ENCODE assay signal across 8 mouse cellular contexts in the genomic region with DNA sequence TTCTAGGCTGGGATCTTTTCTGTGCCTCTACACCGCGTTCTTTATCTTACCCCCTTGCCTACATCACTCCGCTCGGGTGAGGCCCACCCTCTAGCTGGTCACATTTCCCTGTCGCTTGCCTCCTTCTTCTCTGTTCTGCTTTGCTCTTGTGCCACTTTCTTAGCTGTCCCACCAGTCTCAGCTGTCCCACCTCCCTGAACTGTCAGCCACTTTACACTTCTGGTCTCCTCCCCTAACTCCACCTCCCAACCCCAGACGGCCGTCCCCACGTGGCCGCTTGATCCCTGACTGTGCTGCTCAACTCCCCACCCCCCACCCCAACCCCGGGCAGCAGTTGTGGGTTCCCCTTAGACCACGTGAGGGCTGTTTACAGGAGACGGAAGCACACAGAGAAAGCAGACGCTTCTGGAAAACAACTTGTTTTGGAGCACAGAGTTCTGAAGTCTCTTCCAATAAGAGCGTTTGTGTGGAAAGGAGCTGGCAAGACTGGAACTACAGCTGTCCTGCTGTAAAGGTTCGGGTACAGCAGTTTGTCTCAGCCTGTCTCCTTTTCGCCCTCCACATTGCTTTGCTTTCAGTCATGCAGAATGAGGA. TPM values are rescaled to one million over a fixed set of nuclear protein-coding genes. Genes with fewer than 3 reads are reported as not detected.
DNase-seq lines count a peak whose midpoint lies in the region; ATAC-seq and TF ChIP-seq lines count a peak whose summit lies in the region.

Pnpla7 (plus strand) TSS at position 330 of the 594 bp plus-strand sequence.

- TF ChIP-seq CTCF in CH12.LX (conservative IDR thresholded peaks at IDR 0.05 in 1 of 2, IDR thresholded peaks at IDR 0.05 in 1 of 2; ENCODE audit: low read depth in 2 of 2, low read length in 2 of 2), result no peak

- no peak for TF ChIP-seq EP300 in CH12.LX (IDR thresholded peaks at IDR 0.05; ENCODE audit: low read length)

- H3K79me2 ChIP-seq in CH12.LX (replicated peaks; ENCODE audit: control insufficient read depth, extremely low read depth, insufficient read depth, poor library complexity, severe bottlenecking), result 0 out of 2 replicates have a peak, but pooled peaks cover 5% of the 10 kb centered on the region

- peaks cover 14 to 46% of the 10 kb centered on the region in 2 experiments for H3K36me3 ChIP-seq in CH12.LX (replicated peaks in 1 of 2; ENCODE audit: control insufficient read depth in 1 of 2, insufficient read depth in 1 of 2, low read length in 1 of 2)
- H3K36me3 ChIP-seq in forebrain, embryonic 11.5 days (ENCODE audit: control insufficient read depth, insufficient read depth, low read length), result peaks cover 2% of the 10 kb centered on the region; the same call in 1 of the 2 replicates
- H3K36me3 ChIP-seq in heart, embryonic 15.5 days, result peaks cover 17% of the 10 kb centered on the region; the same call in 1 of the 2 replicates
- peaks cover 33% of the 10 kb centered on the region for H3K36me3 ChIP-seq in liver, embryonic 13.5 days
- peaks cover 15% of the 10 kb centered on the region for H3K36me3 ChIP-seq in stomach, embryonic 15.5 days

- no peaks in the 10 kb centered on the region for H3K27me3 ChIP-seq in CH12.LX (replicated peaks)
- H3K27me3 ChIP-seq in forebrain, embryonic 11.5 days (ENCODE audit: control insufficient read depth, insufficient read depth, low read length), result no peaks in the 10 kb centered on the region
- H3K27me3 ChIP-seq in heart, embryonic 15.5 days, result no peaks in the 10 kb centered on the region
- H3K27me3 ChIP-seq in liver, embryonic 13.5 days, result no peaks in the 10 kb centered on the region
- H3K27me3 ChIP-seq in stomach, embryonic 15.5 days (replicated peaks), result no peaks in the 10 kb centered on the region

- H3K4me1 ChIP-seq in CH12.LX (ENCODE audit: control insufficient read depth in 1 of 2, insufficient read depth in 2 of 2), result peaks cover 6 to 33% of the 10 kb centered on the region in 2 experiments; a peak in 3 of 4 replicates
- H3K4me1 ChIP-seq in forebrain, embryonic 11.5 days (replicated peaks; ENCODE audit: control insufficient read depth, insufficient read depth, low read length), result peaks cover 6% of the 10 kb centered on the region; the same call in 1 of the 2 replicates
- H3K4me1 ChIP-seq in heart, embryonic 15.5 days (replicated peaks), result peaks cover 18% of the 10 kb centered on the region
- H3K4me1 ChIP-seq in liver, embryonic 13.5 days (replicated peaks), result peaks cover 43% of the 10 kb centered on the region
- peaks cover 9% of the 10 kb centered on the region for H3K4me1 ChIP-seq in stomach, embryonic 15.5 days

- in situ Hi-C loops in CH12.LX (cut with MboI; ENCODE audit: low pct_ligation_motif_present, low pct_unique_long_range_greater_than_20kb, low sequenced_read_pairs), result no loop called here

- peak within 1 kb of the TSS; percentile 51 for H3K9ac ChIP-seq in CH12.LX (ENCODE audit: insufficient read depth, low read depth)
- H3K9ac ChIP-seq in forebrain, embryonic 11.5 days (ENCODE audit: low read length), result peak within 1 kb of the TSS; percentile 74
- H3K9ac ChIP-seq in heart, embryonic 15.5 days, result peak within 1 kb of the TSS; percentile 83
- H3K9ac ChIP-seq in liver, embryonic 13.5 days, result peak within 1 kb of the TSS; percentile 89
- H3K9ac ChIP-seq in stomach, embryonic 15.5 days, result peak within 1 kb of the TSS; percentile 56

- TF ChIP-seq POLR2A in CH12.LX (IDR thresholded peaks at IDR 0.05; ENCODE audit: low read depth, low read length), result no peak; the same call in 1 of the 2 replicates

- no peaks in the 10 kb centered on the region for H3K9me3 ChIP-seq in CH12.LX (replicated peaks; ENCODE audit: low read length)
- H3K9me3 ChIP-seq in forebrain, embryonic 11.5 days (ENCODE audit: control insufficient read depth, low read length), result no peaks in the 10 kb centered on the region
- no peaks in the 10 kb centered on the region for H3K9me3 ChIP-seq in heart, embryonic 15.5 days (replicated peaks)
- no peaks in the 10 kb centered on the region for H3K9me3 ChIP-seq in liver, embryonic 13.5 days (replicated peaks)
- H3K9me3 ChIP-seq in stomach, embryonic 15.5 days, result no peaks in the 10 kb centered on the region

- H3K4me2 ChIP-seq in CH12.LX (ENCODE audit: insufficient read depth, low read depth, poor library complexity, severe bottlenecking), result peak within 1 kb of the TSS; percentile 74
- peak within 1 kb of the TSS; percentile 89 for H3K4me2 ChIP-seq in forebrain, embryonic 11.5 days (ENCODE audit: low read depth, low read length, severe bottlenecking)
- peak within 1 kb of the TSS; percentile 95 for H3K4me2 ChIP-seq in heart, embryonic 15.5 days
- H3K4me2 ChIP-seq in liver, embryonic 13.5 days, result peak within 1 kb of the TSS; percentile 98
- H3K4me2 ChIP-seq in stomach, embryonic 15.5 days, result peak within 1 kb of the TSS; percentile 99

- no peak for TF ChIP-seq RAD21 in CH12.LX (IDR thresholded peaks at IDR 0.05; ENCODE audit: low read depth, low read length)

- 1% methylated on average over 16 of the region's 16 CpGs for WGBS in forebrain, embryonic 11.5 days
- WGBS in heart, embryonic 15.5 days, result under 1% methylated on average over 16 of the region's 16 CpGs
- WGBS in liver, embryonic 13.5 days (ENCODE audit: insufficient replicate concordance), result 0% methylated on average over 16 of the region's 16 CpGs
- WGBS in stomach, embryonic 15.5 days, result under 1% methylated on average over 16 of the region's 16 CpGs

- dilution Hi-C loops in CH12.LX (cut with MboI; ENCODE audit: extremely low pct_ligation_motif_present, extremely low pct_unique_long_range_greater_than_20kb, low sequenced_read_pairs), result no loop called here

- peak; percentile 95 for DNase-seq in CH12.LX (ENCODE audit: extremely low read depth)
- DNase-seq in c-Kit-positive CD71-negative TER-119-negative erythroid progenitor cells, embryonic 14.5 days (ENCODE audit: low read depth), result peak; percentile 90
- peak; percentile 85 for DNase-seq in forebrain, embryonic 11.5 days (ENCODE audit: low spot score)
- peak; percentile 85 to 94 for DNase-seq in kidney, postnatal 25 days
- peak; percentile 81 for DNase-seq in liver, embryonic 13.5 days
- peak; percentile 87 to 90 for DNase-seq in natural killer cell, adult 2 months (ENCODE audit: low spot score in 2 of 2)

- ATAC-seq in forebrain, embryonic 11.5 days (replicated peaks; ENCODE audit: low FRiP score), result peak; percentile 74
- peak; percentile 75 for ATAC-seq in heart, embryonic 15.5 days (replicated peaks; ENCODE audit: insufficient number of reproducible peaks, insufficient read depth, low FRiP score, low read depth)
- peak; percentile 64 for ATAC-seq in liver, embryonic 13.5 days (ENCODE audit: low read depth)
- ATAC-seq in stomach, embryonic 15.5 days (ENCODE audit: insufficient read depth, low FRiP score, low read depth), result peak; percentile 71

- peak within 1 kb of the TSS; percentile 46 for H3K27ac ChIP-seq in CH12.LX (ENCODE audit: insufficient read depth, low read depth)
- H3K27ac ChIP-seq in forebrain, embryonic 11.5 days (ENCODE audit: low read depth, low read length), result peak within 1 kb of the TSS; percentile 76
- H3K27ac ChIP-seq in heart, embryonic 15.5 days, result peak within 1 kb of the TSS; percentile 93
- H3K27ac ChIP-seq in liver, embryonic 13.5 days, result peak within 1 kb of the TSS; percentile 95
- H3K27ac ChIP-seq in stomach, embryonic 15.5 days, result peak within 1 kb of the TSS; percentile 97

- peak within 1 kb of the TSS; percentile 75 to 86 (median 81) for H3K4me3 ChIP-seq in CH12.LX (replicated peaks in 1 of 3; ENCODE audit: low read depth in 2 of 3, low read length in 2 of 3, poor library complexity in 1 of 3)
- peak within 1 kb of the TSS; percentile 68 for H3K4me3 ChIP-seq in forebrain, embryonic 11.5 days (ENCODE audit: low read depth, low read length)
- H3K4me3 ChIP-seq in heart, embryonic 15.5 days, result peak within 1 kb of the TSS; percentile 84
- H3K4me3 ChIP-seq in liver, embryonic 13.5 days (replicated peaks), result peak within 1 kb of the TSS; percentile 88
- H3K4me3 ChIP-seq in stomach, embryonic 15.5 days (replicated peaks), result peak within 1 kb of the TSS; percentile 80

TF ChIP-seq in CH12.LX, 34 proteins besides CTCF, POLR2A, EP300 and RAD21 (continues in another document):
- TF ChIP-seq BHLHE40 (IDR thresholded peaks at IDR 0.05; ENCODE audit: low read depth, low read length) (peak; percentile 83), TBP (conservative IDR thresholded peaks at IDR 0.05; ENCODE audit: low read depth, low read length) (peak; percentile 50; the same call in 1 of the 2 replicates), HCFC1 (IDR thresholded peaks at IDR 0.05; ENCODE audit: low read depth, low read length) (no peak; the same call in 1 of the 2 replicates), CHD1 (IDR thresholded peaks at IDR 0.05; ENCODE audit: low read depth, low read length) (no peak), ZKSCAN1 (IDR thresholded peaks at IDR 0.05; ENCODE audit: borderline replicate concordance, low read depth, low read length) (no peak), GABPA (IDR thresholded peaks at IDR 0.05; ENCODE audit: insufficient replicate concordance, low read depth, low read length) (no peak), E2F4 (IDR thresholded peaks at IDR 0.05; ENCODE audit: insufficient replicate concordance, low read depth, low read length) (no peak), CHD2 (IDR thresholded peaks at IDR 0.05; ENCODE audit: low read length) (peak; percentile 77), PAX5 (IDR thresholded peaks at IDR 0.05; ENCODE audit: low read length) (no peak), POLR2AphosphoS2 (IDR thresholded peaks at IDR 0.05; ENCODE audit: low read depth, low read length) (no peak), NRF1 (IDR thresholded peaks at IDR 0.05; ENCODE audit: low read depth, low read length) (no peak), MYC (IDR thresholded peaks at IDR 0.05; ENCODE audit: low read depth, low read length) (peak; percentile 82), USF2 (conservative IDR thresholded peaks at IDR 0.05; ENCODE audit: low read depth, low read length) (peak; percentile 68), KAT2A (IDR thresholded peaks at IDR 0.05; ENCODE audit: insufficient replicate concordance, low read length) (no peak), JUND (conservative IDR thresholded peaks at IDR 0.05; ENCODE audit: low read depth, low read length) (no peak), ELF1 (IDR thresholded peaks at IDR 0.05; ENCODE audit: low read depth, low read length) (0 out of 2 replicates have a peak, but pooled peaks have one; percentile 18), USF1 (IDR thresholded peaks at IDR 0.05; ENCODE audit: low read depth, low read length) (peak; percentile 84), JUN (IDR thresholded peaks at IDR 0.05; ENCODE audit: insufficient read depth, low read depth, low read length) (no peak)

RNA-seq across cellular contexts. Expression of gene Pnpla7, which starts in this region (rescaled TPM):
- total RNA-seq in CH12.LX (2012; rRNA removed) (26.1 and 26.3 TPM in 2 replicates), CH12.LX (2014; rRNA removed) (17.5 and 18.5 TPM in 2 replicates)
- 23.4 and 23.6 TPM in 2 replicates for polyA plus RNA-seq in CH12.LX (2012; ENCODE audit: insufficient read length, low read depth)
- 3.3 and 4.5 TPM in 2 replicates for polyA plus RNA-seq in forebrain, embryonic 11.5 days (2014; fragmentation: Nextera tagmentation; extraction: Ambion mirVana)
- polyA plus RNA-seq in heart, embryonic 15.5 days (2015; fragmentation: Nextera tagmentation; extraction: Ambion mirVana), result 10.3 and 11.3 TPM in 2 replicates
- 12.0 and 12.8 TPM in 2 replicates for polyA plus RNA-seq in liver, embryonic 13.5 days (2015; fragmentation: Nextera tagmentation; extraction: Ambion mirVana)
- polyA plus RNA-seq in stomach, embryonic 15.5 days (2015; fragmentation: Nextera tagmentation; extraction: Ambion mirVana), result 8.6 TPM in 2 replicates

Comparison
In these comparisons a context has a peak if more than half of its experiments do, and no peak if none do; other contexts are left out.
1. Peak in every context shown above with its lines: DNase-seq, ATAC-seq, H3K4me3 ChIP-seq and H3K27ac ChIP-seq.
2. H3K27ac ChIP-seq: peak in every context shown above with its lines; median percentile 97 in stomach, embryonic 15.5 days; 95 in liver, embryonic 13.5 days; 93 in heart, embryonic 15.5 days; 76 in forebrain, embryonic 11.5 days; 46 in CH12.LX.